Mouse (Mus musculus) brain, embryonic 18.5 days (tissue): ENCODE data around the gene Rnase12.
"Not testable (repeated sequence)": the region's sequence is repeated elsewhere in the genome, so short reads cannot be mapped to it uniquely, and the experiment has no call there.

Experiments used
- DNase-seq: peaks from one replicate; pipeline ENCODE4 v3.0.0-alpha.2; 2012; ENCODE audit warnings: low read depth, low spot score

The Rnase12 gene

DNA sequence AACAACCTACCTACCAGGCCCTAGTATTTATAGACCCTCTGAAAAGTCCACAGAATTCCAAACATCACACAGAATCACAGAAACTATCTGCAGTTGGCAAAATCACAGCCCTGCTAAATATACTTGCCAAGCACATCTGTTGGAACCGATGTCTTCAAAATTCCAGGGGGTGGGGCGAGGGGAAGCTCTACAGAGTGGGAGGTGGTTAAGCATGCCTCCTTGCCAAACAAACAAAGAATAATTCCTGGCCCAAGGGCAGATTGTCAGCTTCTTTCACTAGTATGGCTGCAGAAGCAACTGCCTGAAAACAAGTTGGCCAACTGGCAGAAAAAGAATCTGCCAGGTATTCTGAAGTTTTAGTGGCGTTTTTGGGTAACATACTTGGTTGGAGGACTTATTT, 40.2 kb downstream of the Rnase12 start:
- DNase-seq, result no peak

DNA sequence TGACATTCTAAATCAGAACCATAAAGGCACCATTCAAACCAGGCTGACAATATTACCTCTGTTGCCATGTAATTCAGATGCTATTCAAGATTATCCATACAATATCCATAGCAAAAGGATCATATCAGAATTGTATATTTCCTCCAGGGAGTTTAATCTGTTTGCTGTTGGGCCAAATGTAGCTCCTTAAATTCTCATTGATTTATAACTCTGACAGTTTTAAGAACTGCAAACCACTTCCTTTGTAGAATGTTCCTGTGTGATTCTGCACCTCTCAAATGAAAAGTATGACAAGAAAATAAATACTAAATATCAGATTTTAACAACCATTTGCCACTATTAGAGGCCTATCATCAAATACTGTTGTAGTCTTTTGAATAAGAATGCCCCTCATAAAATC, 41.7 kb downstream of the Rnase12 start:
- no peak for DNase-seq

DNA sequence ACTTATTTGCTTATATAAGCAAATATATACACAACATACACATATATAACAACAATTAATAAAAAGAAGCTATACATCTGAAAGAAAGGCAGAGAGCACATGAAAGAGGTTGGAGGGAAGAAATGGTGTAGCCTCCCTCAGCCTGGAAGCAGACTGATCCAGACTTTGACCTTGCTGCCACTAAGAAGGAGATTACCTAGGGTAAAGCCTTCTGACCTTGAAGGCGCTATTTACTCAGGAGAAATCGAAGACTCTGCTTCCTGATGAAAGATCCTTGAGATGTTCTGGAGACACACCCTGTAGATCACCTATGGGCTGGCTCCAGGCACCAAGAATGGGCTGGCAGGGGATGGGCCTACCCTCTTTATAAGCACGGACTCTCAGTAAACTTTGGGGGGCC, 42.7 kb downstream of the Rnase12 start:
- not testable (repeated sequence) for DNase-seq

- no peak for DNase-seq
Observed at GRCm38 (mm10) chr14:51009572-51009971, 47.9 kb downstream of the Rnase12 start.

DNA sequence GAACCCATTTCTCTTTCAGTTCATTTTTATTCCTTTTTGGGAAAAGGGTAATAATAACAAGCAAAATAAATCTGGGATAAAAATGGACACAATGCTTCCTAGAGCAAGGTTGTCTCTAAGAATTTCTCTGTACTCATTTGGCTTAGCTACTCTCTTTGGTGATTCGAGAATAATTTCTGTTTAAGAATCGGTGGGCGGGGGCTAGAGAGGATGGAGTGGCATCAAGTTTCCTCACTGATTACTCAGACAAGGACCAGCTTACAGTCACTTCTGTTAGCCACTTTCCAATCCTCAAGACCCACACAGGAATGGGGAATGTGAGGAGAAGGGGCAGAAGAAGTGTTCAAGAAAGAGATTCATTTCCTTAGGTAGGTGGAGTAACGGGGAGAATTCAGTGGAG, 48.7 kb downstream of the Rnase12 start:
- no peak for DNase-seq

- DNase-seq, result peak; percentile 30
Observed at GRCm38 (mm10) chr14:51007914-51008713, 49.3 kb downstream of the Rnase12 start.

- no peak for DNase-seq
Observed at GRCm38 (mm10) chr14:51007152-51007801, 50.2 kb downstream of the Rnase12 start, which contains the start of gene Rnase10. Rnase10 (plus strand) TSS chr14:51007751.
